Mouse (Mus musculus) forebrain, embryonic 10.5 days (tissue): ENCODE data around the gene Zfp382. TPM values are rescaled to one million over a fixed set of nuclear protein-coding genes. Genes with fewer than 3 reads are reported as not detected.
"Not testable (repeated sequence)": the region's sequence is repeated elsewhere in the genome, so short reads cannot be mapped to it uniquely, and the experiment has no call there.

Experiments used
- DNase-seq: peaks from one replicate; pipeline ENCODE4 v3.0.0-alpha.2; 2017; ENCODE audit warnings: low spot score; ENCODE audit errors: extremely low spot score
- H3K27ac ChIP-seq: fragments of 300-500 bp; sonication (generic); 2 replicates; pipeline ENCODE4 v1.5.1; 2016; ENCODE audit warnings: mild to moderate bottlenecking
- H3K27me3 ChIP-seq: fragments of 300-500 bp; sonication (generic); 2 replicates; pipeline ENCODE4 v1.6.1; 2016; ENCODE audit warnings: mild to moderate bottlenecking; ENCODE audit not compliant: poor library complexity, severe bottlenecking
- H3K36me3 ChIP-seq: fragments of 300-500 bp; sonication (generic); replicated peaks from 2 replicates; pipeline ENCODE4 v1.6.1; 2016; ENCODE audit warnings: mild to moderate bottlenecking, moderate library complexity
- H3K4me1 ChIP-seq: fragments of 300-500 bp; sonication (generic); 2 replicates; pipeline ENCODE4 v1.6.1; 2016
- H3K4me3 ChIP-seq: fragments of 300-500 bp; sonication (generic); 2 replicates; pipeline ENCODE4 v1.5.1; 2016; ENCODE audit warnings: mild to moderate bottlenecking, moderate library complexity
- H3K9me3 ChIP-seq: fragments of 300-500 bp; sonication (generic); 2 replicates; pipeline ENCODE4 v1.6.1; 2016; ENCODE audit warnings: mild to moderate bottlenecking, moderate library complexity
- WGBS: fragments of 180-500 bp; shearing (Covaris S2); methylation state at CpG from one replicate; pipeline ENCODE4 v1.1.7; 2016; 5-methylcytosine and 5-hydroxymethylcytosine counted together
- microRNA-seq: library from miRNA; unstranded; fragments of <30 nt; microRNA quantifications from one replicate; pipeline ENCODE4, GENCODE M21; 2017
- polyA plus RNA-seq: library from polyadenylated mRNA; unstranded; fragments of >200 nt; fragmentation: Nextera tagmentation; extraction: Ambion mirVana; gene quantifications from 2 replicates; pipeline ENCODE4 v1.2.1, GENCODE M21; 2016

The Zfp382 gene
- polyA plus RNA-seq, 1 experiment from 2014 or later: 11.5 TPM

DNA sequence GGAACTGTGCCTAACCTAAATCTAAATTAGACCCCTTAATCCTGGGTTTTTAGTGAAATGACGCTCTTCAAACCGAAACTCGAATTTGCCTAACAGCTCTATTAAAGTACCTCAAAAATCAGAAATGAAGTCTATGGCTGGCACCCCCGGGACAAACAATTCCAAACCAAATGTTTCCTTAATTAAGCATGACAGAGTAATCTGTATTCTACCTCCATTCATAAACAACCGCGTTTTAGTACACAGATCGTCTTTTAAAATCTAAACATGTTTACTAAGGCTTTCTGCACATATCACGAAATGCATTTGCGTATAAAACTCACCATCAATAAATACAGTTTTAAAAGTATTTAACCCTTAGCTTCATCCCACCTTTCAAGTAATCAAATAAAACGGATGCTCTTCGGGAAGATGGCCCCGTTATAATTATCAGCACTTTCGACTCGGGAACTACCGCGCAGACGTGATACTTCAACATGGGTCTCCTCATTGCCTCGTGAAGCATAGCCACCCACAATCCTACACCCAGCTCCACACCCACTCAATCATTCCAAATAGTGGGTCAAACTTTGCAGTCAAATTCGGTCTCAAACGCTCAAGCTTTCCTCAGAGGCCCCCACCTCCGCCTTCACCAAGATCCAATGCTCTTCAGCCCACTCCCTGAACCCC lies 47.3 kb downstream of the Zfp382 start:
- peaks cover 44% of the 10 kb centered on the region for H3K36me3 ChIP-seq
- peak overlapping the region; percentile 98 for H3K27ac ChIP-seq
- H3K27me3 ChIP-seq: no peaks in the 10 kb centered on the region
- no peak for DNase-seq
- peaks cover 12% of the 10 kb centered on the region for H3K4me1 ChIP-seq
- peak overlapping the region; percentile 79 for H3K4me3 ChIP-seq
- peaks cover 45% of the 10 kb centered on the region for H3K9me3 ChIP-seq
- WGBS: 5% methylated on average over 21 of the region's 21 CpGs

DNA sequence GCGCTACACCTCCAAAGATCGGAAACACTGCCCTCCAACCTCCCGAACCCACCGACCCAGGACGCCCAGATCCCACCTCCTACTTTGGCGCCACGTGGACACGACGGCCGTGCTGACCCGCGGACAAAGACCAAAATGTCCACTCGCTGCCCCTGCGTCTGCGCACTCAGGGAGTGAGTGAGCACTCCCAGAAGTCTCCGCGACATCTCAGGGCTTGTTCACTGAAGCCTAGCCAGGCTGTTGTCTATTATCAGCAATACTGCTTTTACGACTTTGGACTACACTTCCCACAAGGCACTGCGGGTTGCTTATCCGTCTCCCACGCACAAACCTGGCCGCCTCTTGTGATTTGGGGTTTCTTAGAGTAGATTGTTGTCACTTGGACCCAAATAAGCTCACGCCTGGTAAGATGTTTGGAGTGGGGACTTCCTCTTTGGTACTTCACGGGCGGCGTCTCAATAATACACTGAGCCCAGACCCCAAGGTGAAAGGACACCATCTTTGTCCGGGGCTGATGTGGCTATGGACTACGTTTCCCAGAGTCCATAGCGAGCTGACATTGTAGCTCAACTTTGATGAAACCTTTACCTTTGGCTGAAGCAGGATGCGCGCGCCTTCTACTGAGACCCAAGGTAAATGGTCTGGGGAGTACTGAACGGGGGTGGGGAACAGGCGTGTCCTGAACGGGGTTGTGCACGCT lies 48.0 kb downstream of the Zfp382 start, which contains the start of gene Zfp146:
Gene Zfp146, minus strand, starts transcription at position 168 of the 700 bp plus-strand sequence.
- no peaks in the 10 kb centered on the region for H3K27me3 ChIP-seq
- H3K9me3 ChIP-seq: peaks cover 38% of the 10 kb centered on the region
- peak within 1 kb of the TSS; percentile 79 for H3K4me3 ChIP-seq
- H3K4me1 ChIP-seq: peaks cover 12% of the 10 kb centered on the region
- peak; percentile 93 for DNase-seq
- WGBS: under 1% methylated on average over 36 of the region's 36 CpGs
- peak within 1 kb of the TSS; percentile 98 for H3K27ac ChIP-seq
- peaks cover 37% of the 10 kb centered on the region for H3K36me3 ChIP-seq

DNA sequence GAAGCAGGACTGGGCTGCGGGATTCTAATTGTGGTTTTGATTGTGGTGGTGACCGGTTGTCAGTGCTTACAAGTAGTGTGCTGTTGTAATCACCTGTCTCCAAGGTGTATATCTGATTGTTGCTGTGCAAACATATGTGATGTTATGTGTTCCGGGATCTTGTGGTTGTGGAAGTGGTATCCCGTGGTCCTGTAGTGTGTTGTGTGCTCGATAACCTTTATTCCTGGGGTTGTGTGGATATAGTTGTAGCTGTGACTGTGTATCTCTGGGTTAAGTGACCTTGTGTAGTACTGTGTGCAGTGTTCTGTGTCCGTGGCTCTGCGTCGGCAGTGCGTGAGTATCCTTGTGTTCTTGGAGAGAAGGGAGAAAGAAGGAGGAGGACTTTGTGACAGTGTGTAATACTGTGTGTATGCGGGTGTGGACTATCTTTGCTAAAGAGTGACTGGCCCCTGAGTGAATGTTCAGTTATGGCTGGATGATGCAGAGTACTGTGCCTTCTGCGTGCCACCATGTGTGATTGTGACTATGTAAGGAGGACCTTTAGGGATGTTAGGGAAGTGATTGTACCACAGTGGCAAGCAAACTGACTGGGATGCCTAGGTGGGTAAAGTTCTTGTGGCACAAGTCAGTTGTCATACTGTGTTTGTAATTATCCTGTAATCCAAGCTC lies 48.7 kb downstream of the Zfp382 start:
- DNase-seq: no peak
- peaks cover 12% of the 10 kb centered on the region for H3K4me1 ChIP-seq
- WGBS: 29% methylated on average over 11 of the region's 11 CpGs
- peak overlapping the region; percentile 79 for H3K4me3 ChIP-seq
- H3K36me3 ChIP-seq: peaks cover 31% of the 10 kb centered on the region
- H3K27me3 ChIP-seq: no peaks in the 10 kb centered on the region
- peak overlapping the region; percentile 98 for H3K27ac ChIP-seq
- H3K9me3 ChIP-seq: peaks cover 31% of the 10 kb centered on the region

DNA sequence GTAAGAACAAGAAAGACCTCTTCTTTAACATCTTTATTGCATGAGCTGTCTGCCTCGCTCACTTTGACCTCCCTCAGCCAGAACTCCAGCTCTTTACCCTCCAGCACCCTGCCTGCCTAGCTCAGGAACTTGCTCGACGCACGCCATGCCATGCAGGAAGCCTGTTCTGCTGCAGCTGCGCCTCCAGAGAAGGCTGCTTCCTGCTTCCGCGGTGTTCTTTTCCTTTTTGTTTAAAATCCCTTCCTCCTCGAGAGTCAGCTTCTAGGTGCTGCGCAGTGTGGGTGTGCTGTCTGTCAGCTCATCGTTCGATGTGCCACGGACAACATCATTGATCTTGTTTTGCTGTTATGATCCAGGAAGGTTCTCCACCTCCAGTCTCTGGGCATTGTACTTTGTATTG lies 54.7 kb downstream of the Zfp382 start:
- Histone ChIP-seq H3K9me3 (no peaks in the 10 kb centered on the region), H3K4me1 (no peaks in the 10 kb centered on the region), H3K27ac (no peak overlapping the region), H3K36me3 (peaks cover 27% of the 10 kb centered on the region), H3K4me3 (no peak overlapping the region), H3K27me3 (no peaks in the 10 kb centered on the region)
- 85% methylated on average over 12 of the region's 12 CpGs for WGBS
- no peak for DNase-seq

GRCm38 (mm10) chr7:30178256-30178655 lies 56.5 kb downstream of the Zfp382 start:
- Histone ChIP-seq H3K4me1 (no peaks in the 10 kb centered on the region), H3K27me3 (no peaks in the 10 kb centered on the region), H3K27ac (no peak overlapping the region), H3K4me3 (no peak overlapping the region), H3K36me3 (peaks cover 27% of the 10 kb centered on the region), H3K9me3 (no peaks in the 10 kb centered on the region)
- 89% methylated on average over 11 of the region's 11 CpGs for WGBS
- no peak for DNase-seq

DNA sequence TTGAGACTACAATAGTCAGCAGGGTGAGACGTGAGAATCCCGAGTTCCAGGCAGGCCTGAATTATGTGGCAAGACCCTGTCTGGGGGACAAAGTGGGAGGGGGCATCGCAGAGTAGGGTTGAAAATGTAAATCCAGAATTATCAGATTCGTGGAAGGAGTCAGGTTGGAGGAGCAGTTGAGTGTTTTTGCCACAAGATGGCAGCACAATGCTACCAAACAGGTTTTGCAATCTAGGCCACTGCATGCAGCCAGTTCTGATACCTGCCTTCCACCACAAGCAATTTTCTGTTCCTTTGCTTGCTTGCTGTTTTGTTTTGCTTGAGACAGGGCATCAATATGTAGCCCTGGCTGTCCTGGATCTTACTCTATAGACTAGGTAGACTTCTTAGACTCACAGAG lies 59.6 kb downstream of the Zfp382 start:
- H3K9me3 ChIP-seq: no peaks in the 10 kb centered on the region
- no peak overlapping the region for H3K4me3 ChIP-seq
- WGBS: 5% methylated on average over 4 of the region's 4 CpGs
- H3K36me3 ChIP-seq: peaks cover 38% of the 10 kb centered on the region
- H3K27me3 ChIP-seq: no peaks in the 10 kb centered on the region
- no peak overlapping the region for H3K27ac ChIP-seq
- H3K4me1 ChIP-seq: peaks cover 13% of the 10 kb centered on the region
- DNase-seq: peak; percentile 71

- H3K27me3 ChIP-seq, H3K27ac ChIP-seq, H3K9me3 ChIP-seq, DNase-seq, H3K4me3 ChIP-seq: not testable (repeated sequence)
- Histone ChIP-seq H3K4me1 (peaks cover 13% of the 10 kb centered on the region), H3K36me3 (peaks cover 38% of the 10 kb centered on the region)
- 94% methylated on average over 10 of the region's 10 CpGs for whole genome bisulfite sequencing
Measured at GRCm38 (mm10) chr7:30181929-30182328, 60.2 kb downstream of the Zfp382 start.

DNA sequence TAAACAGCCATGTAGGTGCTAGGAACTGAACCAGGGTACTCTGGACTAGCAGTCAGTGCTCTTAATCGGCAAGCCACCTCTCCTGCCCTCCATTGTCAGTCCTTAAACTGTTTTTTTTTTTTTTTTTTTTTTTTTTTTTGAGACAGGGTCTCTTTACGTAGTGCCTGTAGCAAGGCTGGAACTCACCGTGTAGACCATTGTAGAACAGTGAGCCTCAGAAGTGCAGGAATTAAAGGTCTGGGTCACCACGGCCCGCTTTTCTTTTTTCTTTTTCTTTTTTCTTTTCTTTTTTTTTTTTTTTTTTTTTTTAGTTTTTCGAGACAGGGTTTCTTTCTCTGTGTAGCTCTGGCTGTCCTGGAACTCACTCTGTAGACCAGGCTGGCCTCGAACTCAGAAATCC lies 61.4 kb downstream of the Zfp382 start:
- WGBS: 72% methylated on average over 7 of the region's 7 CpGs
- H3K9me3 ChIP-seq, H3K27me3 ChIP-seq, H3K4me3 ChIP-seq, H3K27ac ChIP-seq, DNase-seq: not testable (repeated sequence)
- Histone ChIP-seq H3K4me1 (peaks cover 13% of the 10 kb centered on the region), H3K36me3 (peaks cover 40% of the 10 kb centered on the region)

- no peaks in the 10 kb centered on the region for H3K9me3 ChIP-seq
- H3K4me3 ChIP-seq: peak within 1 kb of the TSS; percentile 40
- H3K27me3 ChIP-seq: no peaks in the 10 kb centered on the region
- H3K27ac ChIP-seq: peak within 1 kb of the TSS; percentile 16; the same call in 1 of the 2 replicates
- WGBS: under 1% methylated on average over 11 of the region's 11 CpGs
- peaks cover 40% of the 10 kb centered on the region for H3K36me3 ChIP-seq
- peak; percentile 78 for DNase-seq
- H3K4me1 ChIP-seq: peaks cover 13% of the 10 kb centered on the region
Measured at GRCm38 (mm10) chr7:30183879-30184289, 62.1 kb downstream of the Zfp382 start, which contains the start of gene Cox7a1. Cox7a1 (plus strand) TSS chr7:30184144.

Small RNA genes within 50 kb of the gene (microRNA-seq; reads per million reads assigned to microRNA genes)
- gene Gm23368: not detected

Other genes starting within 250 kb of the Zfp382 start
- gene Zfp27, start 215.4 kb upstream of the Zfp382 start, polyA plus RNA-seq: 9.8 and 10.0 TPM in 2 replicates
- 4.0 and 5.2 TPM in 2 replicates for gene Zfp383, start 213.7 kb upstream of the Zfp382 start, polyA plus RNA-seq
- 13.5 and 13.8 TPM in 2 replicates for gene Zfp74, start 167.9 kb upstream of the Zfp382 start, polyA plus RNA-seq
- gene Zfp568, start 138.0 kb upstream of the Zfp382 start, polyA plus RNA-seq: 22.7 and 25.0 TPM in 2 replicates
- gene Zfp14, start 70.6 kb upstream of the Zfp382 start, polyA plus RNA-seq: 2.8 and 3.6 TPM in 2 replicates
- 5.9 and 6.4 TPM in 2 replicates for gene Zfp82, start 49.0 kb upstream of the Zfp382 start, polyA plus RNA-seq
- 2.2 and 2.8 TPM in 2 replicates for gene Gm26920, start 31.5 kb upstream of the Zfp382 start, polyA plus RNA-seq
- 17.3 and 18.1 TPM in 2 replicates for gene Zfp566, start 31.4 kb upstream of the Zfp382 start, polyA plus RNA-seq
- gene Zfp260, start 27.2 kb upstream of the Zfp382 start, polyA plus RNA-seq: 104 TPM in 2 replicates
- gene Zfp146, start 47.8 kb downstream of the Zfp382 start, polyA plus RNA-seq: 20.3 and 21.1 TPM in 2 replicates
- 4.0 and 4.5 TPM in 2 replicates for gene Cox7a1, start 62.2 kb downstream of the Zfp382 start, polyA plus RNA-seq
- gene Capns1, start 76.9 kb downstream of the Zfp382 start, polyA plus RNA-seq: 45.9 and 51.2 TPM in 2 replicates
- 163 and 169 TPM in 2 replicates for gene Polr2i, start 110.0 kb downstream of the Zfp382 start, polyA plus RNA-seq
- gene Tbcb, start 110.3 kb downstream of the Zfp382 start, polyA plus RNA-seq: 248 and 257 TPM in 2 replicates
- not detected in 2 replicates for gene Ovol3, start 113.8 kb downstream of the Zfp382 start, polyA plus RNA-seq
- 0.38 and 0.48 TPM in 2 replicates for gene Thap8, start 158.2 kb downstream of the Zfp382 start, polyA plus RNA-seq
- 18.7 and 20.3 TPM in 2 replicates for gene Wdr62, start 158.5 kb downstream of the Zfp382 start, polyA plus RNA-seq
- 52.8 and 53.1 TPM in 2 replicates for gene Clip3, start 169.8 kb downstream of the Zfp382 start, polyA plus RNA-seq
- 82.3 and 90.2 TPM in 2 replicates for gene Alkbh6, start 186.8 kb downstream of the Zfp382 start, polyA plus RNA-seq
- 29.8 and 32.8 TPM in 2 replicates for gene Syne4, start 192.9 kb downstream of the Zfp382 start, polyA plus RNA-seq
- 3.0 and 3.2 TPM in 2 replicates for gene E130208F15Rik, start 199.8 kb downstream of the Zfp382 start, polyA plus RNA-seq
- gene Sdhaf1, start 202.0 kb downstream of the Zfp382 start, polyA plus RNA-seq: 17.3 and 19.5 TPM in 2 replicates
- gene Lrfn3, start 240.8 kb downstream of the Zfp382 start, polyA plus RNA-seq: 5.3 and 5.6 TPM in 2 replicates